Mouse (Mus musculus) C2C12 (cell line): ENCODE results near the gene Adnp.

Experiments used
- CEBPB ChIP-seq: IDR thresholded peaks from one replicate; pipeline ENCODE4 v1.6.1; 2011; ENCODE audit warnings: low read depth, mild to moderate bottlenecking, control low read depth, moderate library complexity
- CTCF ChIP-seq: IDR thresholded peaks from one replicate; pipeline ENCODE4 v1.5.1; 2011; ENCODE audit not compliant: control insufficient read depth, insufficient read depth, insufficient read length
- MAX ChIP-seq: IDR thresholded peaks from one replicate; pipeline ENCODE4 v1.6.1; 2011; ENCODE audit warnings: mild to moderate bottlenecking, control low read depth
- MYOD1 ChIP-seq: IDR thresholded peaks from one replicate; pipeline ENCODE4 v1.6.1; 2011; ENCODE audit warnings: low read depth; ENCODE audit not compliant: control insufficient read depth, insufficient read length

DNA sequence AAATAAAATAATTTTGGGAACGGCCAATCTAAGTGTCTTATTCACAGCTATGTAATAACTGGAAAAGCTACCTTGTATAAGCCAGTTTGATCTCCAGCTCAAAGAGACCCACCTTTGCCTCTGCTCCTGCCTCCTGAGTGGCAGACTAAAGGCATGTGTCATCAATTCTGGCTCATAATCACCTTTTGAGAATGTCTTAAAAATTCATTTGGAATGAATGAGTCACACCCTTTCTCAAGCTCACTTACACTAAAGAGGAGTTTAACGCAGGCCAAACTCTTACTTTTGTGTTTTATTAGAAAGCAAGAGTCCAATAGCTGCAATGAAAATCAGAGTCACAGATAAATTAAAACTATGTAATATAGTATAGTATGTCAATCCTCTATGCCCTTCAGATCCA, 15.1 kb downstream of the Adnp start:
- TF ChIP-seq CTCF (no peak), MAX (no peak), CEBPB (no peak), MYOD1 (no peak)
